Mouse (Mus musculus) lung, postnatal 0 days (tissue): Measurements from ENCODE around the gene D7Ertd443e.
A peak's percentile ranks its signal among the peaks of the same experiment; 100 is the strongest.

Experiments used
- CTCF ChIP-seq: IDR thresholded peaks from 2 replicates; pipeline ENCODE4 v1.5.1; 2016; ENCODE audit warnings: antibody characterized with exemption, mild to moderate bottlenecking
- EP300 ChIP-seq: IDR thresholded peaks from 2 replicates; pipeline ENCODE4 v1.6.1; 2016; ENCODE audit warnings: antibody characterized with exemption, mild to moderate bottlenecking, control low read depth

DNA sequence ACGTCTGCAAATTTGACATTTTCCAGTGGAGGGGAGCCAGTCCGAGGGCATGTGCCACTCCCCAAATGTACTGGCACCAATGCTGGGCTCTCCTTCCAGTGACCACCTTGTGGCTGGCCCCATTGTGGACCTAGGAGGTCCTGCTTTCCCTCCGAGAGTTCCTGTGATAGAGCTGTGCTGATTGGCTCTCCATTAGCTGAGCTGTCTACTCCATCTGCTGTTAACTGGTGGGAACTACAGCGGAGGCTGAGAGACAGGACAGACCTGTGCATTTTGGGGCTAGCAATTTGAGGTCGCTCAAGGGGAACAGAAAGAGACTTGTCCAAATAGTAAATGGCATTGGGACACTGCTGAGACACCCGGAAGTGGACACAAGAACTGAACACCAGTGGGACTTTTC, 36.6 kb downstream of the D7Ertd443e start:
- TF ChIP-seq CTCF (peak; percentile 97), EP300 (no peak)
